Mouse (Mus musculus): ENCODE data around the gene Cpeb1.
A peak's percentile ranks its signal among the peaks of the same experiment; 100 is the strongest.

Cpeb1 gene

DNA sequence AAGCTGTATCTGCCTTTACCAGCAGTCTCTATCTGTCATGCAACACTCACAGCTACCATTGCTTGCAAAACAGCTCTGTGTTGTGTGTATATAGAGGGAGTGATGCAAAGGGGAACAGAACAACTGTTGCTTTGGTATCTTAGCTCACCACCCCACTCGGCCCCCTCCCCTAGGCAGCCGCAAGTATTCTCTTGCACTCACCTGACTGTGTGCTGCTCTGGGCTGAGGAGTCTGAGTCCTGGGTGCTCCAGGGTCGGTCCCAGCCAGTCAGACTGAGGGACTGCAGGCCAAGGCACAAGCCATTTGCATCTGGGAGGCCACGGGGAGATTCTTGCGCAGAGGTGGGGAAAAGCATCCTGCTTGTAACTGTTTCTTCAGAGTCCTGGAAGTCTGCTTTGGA, 83.5 kb downstream of the Cpeb1 start:
- DNase-seq (ENCODE audit: low spot score in 2 of 2) = no peak

DNA sequence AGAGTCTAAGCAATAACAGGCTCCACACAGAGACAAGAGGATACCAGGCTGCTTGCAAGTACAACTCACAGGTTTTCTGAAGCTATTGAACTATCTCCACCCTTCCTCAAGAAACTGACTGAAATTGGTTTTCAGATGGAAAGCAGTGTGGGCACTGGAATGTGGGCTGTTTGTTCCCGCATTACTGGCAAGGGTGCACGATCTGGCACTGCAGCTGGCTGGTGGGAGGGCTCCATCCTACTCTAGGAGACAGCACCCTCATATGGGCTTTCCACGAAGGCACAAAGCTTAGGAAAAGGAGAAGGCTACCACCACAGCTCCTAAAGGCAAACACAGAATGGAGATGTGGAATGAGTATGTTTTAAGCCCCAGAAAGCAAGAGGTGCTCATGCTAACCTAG, 85.5 kb downstream of the Cpeb1 start:
- DNase-seq (ENCODE audit: low spot score in 2 of 2) = no peak

DNA sequence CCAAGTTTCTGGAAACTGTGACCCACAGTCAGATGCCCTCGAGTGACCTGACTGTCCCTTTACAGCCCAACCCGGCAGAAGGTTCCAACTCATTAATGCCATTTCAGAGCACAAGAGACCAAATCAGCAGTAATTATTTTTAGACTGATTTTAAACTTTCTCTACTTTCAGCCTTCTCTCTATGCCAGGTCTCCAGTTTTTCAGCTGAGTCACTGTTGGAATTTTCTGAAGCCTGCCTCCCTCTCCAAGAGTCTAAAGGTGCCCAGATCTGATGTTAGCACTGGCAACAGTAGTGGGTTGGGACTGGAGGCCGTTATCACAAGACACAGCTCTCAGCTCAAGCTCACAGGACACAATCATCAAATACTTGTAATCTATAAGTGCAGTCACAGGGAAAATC, 87.3 kb downstream of the Cpeb1 start:
- no peak for DNase-seq (ENCODE audit: low spot score in 2 of 2)

DNA sequence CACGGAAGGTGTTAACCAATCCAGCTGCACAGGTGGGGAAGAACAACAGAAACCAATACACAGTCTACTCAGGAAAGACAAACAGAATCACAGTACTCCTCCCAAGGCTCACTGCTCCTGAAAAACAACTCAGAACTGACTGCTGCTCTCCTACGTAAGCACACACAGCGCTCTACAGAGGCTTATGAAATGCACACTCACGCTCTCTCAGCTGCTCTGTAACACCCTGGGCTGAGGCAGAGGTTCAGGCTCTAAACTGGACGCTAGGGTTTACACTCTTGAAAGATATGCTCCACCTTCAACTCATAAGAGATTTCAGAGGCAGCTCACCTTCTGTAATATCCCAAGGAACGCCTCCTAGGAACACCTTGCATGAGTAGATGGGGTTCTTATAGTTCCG, 98.3 kb downstream of the Cpeb1 start:
- no peak for DNase-seq (ENCODE audit: low spot score in 2 of 2)

DNA sequence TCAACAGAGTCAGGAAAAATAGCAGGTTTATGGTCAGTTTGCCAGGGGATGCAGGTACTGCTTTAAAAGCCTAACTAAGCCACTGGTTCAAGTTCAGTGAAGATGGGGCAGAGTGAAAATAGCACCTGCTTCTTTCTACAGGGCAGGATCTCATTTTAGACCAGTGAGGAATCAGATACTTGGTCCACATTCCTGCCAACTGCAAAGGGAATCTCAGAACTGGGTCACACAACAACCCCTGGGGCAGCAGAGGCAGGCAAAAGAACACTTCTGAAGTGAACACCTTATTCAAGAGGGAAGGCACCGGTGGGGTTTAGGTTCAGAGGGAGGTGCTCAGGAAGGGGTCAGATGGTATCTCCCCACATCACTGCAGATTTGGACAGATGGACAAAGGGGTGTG, 98.9 kb downstream of the Cpeb1 start:
- DNase-seq (ENCODE audit: low spot score in 2 of 2) = no peak

DNA sequence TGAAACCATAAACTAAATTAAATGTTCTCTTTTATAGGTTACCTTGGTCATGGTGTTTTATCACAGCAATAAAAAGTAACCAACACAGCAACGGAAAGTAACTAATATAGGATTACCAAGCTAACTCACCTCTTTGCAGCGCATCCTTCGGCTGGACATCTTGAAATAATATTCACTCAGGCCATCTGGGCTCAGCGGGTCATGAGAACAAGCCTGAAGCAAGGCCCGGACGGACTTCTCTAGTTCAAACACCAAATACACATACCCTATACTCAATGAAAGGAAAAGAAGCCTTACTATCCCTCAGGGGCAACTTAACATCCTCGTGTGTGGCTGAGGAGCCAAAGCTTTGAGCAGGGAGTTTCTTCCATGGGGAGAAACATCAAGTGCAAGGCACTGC, 99.5 kb downstream of the Cpeb1 start:
- DNase-seq (ENCODE audit: low spot score in 2 of 2) = no peak

DNA sequence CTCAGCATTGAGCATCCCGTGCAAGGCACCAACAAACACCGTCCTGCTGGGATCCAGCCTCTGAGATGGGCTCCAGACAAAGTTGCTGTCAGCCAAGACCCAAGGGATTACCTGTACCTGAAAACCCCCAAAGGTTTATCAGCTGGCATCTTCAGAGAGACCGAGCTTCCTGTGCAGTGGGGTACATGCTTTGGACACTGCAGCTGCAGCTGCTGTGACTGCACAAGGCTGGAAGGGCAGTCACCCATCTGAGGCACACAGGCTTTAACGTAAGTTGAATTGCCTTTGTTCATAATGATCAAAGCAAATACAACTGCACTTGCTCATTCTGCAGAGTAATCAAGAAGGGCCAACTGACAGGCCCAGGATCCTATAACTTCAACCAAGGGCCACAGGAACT, 103.4 kb downstream of the Cpeb1 start:
- no peak for DNase-seq (ENCODE audit: low spot score in 2 of 2)

DNA sequence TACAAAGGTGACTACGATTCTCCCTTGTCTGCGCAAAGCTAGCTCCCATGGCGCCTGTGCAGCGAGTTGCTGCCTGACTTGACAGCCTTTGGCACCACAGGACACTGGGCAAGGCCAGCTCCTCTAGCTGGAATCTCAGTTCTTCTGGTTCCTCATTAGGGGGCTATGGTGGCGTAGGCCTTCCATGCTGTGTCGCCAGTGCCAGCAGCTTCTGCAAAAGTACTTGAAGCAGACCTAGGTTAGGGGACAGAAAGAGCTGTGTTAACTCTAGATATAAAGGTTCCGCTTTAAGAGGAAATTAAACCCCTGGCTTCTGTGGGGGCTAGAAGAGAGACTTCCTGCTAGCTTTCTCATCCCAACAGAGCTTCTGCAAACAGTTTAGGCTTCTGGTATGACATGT, 107.1 kb downstream of the Cpeb1 start:
- DNase-seq (ENCODE audit: low spot score in 2 of 2) = no peak

DNA sequence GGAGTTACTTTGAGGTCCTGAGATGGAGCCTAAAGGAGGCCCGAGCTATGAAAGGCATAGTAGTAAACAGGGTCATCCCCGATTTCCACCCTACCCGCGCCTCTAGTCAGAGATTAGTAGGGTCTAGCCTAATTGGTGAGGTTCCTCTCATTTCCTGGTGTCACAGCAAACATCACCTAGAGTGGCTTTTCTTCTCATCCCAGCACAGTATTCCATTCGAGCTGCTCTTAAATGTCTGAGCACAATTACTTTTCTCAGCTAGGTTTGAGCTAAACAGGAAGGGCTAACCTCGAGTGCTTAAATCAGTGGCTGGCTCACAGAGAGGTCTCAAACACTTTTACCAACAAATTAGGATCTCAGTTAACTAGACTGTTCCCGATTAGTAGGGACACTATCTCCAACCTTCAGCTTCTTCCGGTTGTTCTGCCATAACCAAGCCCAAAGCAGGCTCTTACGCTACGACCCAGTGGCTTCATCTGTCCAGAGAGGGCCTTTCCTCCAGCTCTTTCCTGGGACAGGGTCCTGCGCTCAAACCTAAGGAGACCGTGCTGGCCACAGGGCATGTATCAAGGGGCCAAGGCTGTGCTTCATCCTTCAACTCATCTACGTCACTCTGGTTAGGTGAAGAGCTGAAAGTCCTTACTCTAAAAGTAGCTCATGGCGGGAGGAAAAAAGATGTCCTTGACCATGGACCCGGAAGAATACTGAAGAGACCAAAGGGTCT, 109.7 kb downstream of the Cpeb1 start:
- no peak for DNase-seq (ENCODE audit: low spot score in 2 of 2)

DNA sequence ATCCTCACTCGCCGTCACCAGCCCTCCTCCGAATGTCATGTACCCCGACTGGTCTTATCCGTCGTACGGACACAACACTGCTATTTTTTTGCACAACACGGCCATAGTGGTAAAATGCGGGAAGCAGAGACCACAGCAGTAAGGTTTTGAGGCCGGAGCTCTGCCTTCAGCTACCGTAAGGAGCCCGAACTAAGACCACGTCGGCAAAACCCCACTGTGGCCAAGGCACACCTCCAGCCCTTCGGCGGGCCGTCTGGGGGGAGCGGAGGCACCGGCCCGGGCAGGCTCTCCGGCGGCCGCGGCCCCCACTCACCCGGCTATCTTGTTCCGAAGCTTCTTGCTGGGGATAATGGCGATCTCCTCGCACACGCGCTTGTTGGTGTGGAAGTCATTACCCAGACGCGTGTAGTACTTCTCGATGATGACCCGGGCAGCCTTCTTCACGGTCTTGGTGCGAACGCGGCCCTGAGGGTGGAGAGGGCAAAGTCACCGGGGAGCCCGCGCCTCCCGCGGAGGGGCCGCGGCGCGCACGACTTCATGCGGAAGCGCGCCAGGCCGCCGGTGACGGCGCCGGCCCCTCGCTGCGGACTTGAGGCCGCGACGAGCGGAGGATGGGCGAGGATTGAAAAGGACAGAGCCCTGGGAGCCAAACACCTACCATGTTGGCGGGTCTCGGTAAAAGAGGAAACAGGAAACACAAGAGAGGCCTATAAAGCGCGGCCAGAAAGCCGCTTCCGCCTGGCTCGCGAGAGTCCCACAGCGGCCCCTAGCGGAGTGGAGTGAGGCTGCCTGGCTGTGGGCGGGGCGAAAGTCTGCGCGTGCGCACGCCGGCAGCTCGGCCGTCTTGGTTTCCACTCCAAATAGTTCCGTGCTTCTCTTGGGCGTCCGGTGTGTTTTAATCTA, 110.5 kb downstream of the Cpeb1 start, which contains the start of gene Rps17:
Gene Rps17, minus strand, starts transcription at position 711 of the 903 bp plus-strand sequence.
- DNase-seq (ENCODE audit: low spot score in 2 of 2) = peak; percentile 90 to 96

DNA sequence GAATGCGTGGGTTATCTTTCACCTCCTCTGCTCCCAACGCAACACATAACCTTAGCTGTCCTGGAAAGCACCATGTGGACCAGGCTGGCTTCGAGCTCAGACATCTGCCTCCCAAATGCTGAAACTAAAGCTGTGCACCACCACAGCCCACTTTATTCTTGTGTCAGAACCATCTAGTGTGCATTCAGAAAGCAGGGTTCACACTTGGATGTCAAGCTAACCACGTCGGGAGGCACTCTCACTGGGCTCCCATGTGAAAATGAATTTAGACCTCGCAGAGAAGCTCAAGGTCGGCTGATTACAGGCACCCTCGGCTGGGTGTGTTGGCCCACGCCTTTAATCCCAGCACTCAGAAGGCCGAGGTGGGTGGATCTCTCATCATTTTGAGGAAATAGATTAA, 111.4 kb downstream of the Cpeb1 start:
- no peak for DNase-seq (ENCODE audit: low spot score in 2 of 2)

DNA sequence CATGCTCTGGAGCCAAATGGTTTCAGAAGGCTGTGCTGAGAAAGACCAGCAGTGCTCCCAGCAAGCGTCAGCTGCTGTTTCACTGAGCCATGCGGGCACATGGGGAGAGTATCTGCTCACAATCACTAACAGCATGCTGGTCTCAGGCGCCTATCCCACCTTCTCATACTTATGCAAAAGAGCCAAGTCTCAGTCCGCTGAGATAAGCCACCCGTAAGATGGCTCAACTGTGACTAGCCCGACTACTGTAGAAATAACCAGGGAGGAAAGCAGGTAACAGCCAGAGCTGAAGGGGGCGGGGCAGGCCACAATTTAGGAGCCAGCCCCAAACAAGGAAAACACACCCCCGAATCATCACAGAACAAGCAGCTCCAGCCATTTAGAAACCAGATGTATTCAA, 111.9 kb downstream of the Cpeb1 start:
- DNase-seq (ENCODE audit: low spot score in 2 of 2) = no peak

DNA sequence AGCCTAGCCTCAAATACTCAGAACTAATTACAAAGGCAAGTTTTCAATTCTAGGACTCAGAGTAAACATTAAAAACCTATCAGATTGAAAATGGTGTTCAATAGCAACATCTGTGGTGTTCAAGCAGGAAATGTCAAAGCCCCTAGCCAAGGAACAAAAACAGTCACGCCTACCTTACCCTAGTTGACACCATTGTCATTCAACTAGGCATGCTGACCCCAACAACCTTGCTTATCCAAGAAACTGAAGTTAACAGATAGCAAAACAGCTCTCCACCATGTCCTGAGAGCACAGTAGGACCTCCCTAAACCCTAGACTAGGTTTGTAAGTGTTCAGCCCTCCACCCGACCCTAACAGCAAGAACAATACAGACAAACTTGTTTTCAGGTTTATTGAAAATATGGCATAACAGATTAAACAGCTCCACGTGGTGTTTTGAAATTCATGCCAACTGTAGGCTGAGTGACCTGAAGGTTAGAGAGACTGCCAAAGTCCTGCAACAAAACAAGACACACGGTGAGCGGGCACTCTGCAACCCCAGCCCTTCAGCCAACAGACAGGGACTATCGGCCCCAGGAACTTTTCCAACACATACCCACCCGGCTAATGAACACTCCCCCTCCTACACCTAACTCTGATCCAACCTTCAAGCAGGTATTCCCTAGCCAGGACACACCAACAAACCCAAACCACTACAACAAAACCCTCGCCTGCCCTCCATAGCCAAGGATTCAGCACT, 112.7 kb downstream of the Cpeb1 start:
- no peak for DNase-seq (ENCODE audit: low spot score in 2 of 2)

DNA sequence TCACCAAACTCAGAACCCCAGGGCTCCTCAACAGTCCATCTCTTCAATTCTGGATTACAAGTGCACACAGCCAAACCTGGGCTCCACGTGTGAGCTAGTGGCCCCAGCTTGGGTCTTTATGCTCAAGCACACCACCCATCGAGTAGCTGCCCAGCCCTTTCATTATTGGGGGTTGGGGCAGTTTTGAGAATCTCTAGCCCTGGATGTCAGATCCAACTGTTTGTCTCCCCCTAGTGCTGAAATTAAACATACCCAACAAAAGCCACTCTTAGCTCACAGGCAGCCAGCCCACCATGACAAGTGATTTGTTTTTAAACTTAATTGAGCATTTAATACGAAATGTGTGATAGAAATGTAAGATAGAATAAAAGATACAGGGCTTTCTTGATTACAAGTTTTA, 113.7 kb downstream of the Cpeb1 start:
- no peak for DNase-seq (ENCODE audit: low spot score in 2 of 2)

DNA sequence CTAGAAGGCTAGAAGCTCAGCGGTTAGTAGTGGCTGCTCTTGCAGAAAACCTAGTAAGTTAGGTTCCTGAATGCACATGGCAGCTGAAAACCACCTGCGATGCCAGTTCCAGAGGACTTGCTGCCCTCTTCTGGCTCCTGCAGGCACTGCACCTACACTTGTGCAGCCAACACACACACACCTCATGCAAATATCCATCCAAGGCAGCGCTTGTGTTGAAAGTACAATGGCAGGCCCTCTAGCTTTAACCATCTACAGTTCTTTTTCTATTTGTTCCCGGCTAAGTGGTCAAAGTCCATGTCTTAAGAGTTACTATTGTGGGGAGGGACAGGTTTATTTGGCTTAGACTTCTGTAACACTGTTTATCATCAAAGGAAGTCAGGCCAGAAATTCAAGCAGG, 115.5 kb downstream of the Cpeb1 start:
- peak in 1 of 2 experiments; percentile 56 for DNase-seq (ENCODE audit: low spot score in 2 of 2)

DNA sequence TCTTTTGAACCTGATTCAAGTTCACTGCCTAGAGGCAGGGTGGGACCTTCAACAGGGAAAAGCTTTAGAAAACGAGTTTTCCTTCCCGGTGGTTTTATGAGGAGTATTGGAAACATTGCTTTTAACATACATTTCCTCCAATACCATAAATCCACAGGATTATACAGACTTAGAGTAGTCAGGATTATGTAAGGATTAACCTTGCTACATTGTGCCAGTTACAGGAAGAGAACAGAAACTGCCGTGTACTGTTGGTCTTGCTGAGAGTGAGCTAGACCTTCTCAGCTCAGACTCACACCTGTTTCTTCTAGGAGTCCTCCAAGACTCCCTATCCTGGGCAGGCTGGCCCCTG, 116.8 kb downstream of the Cpeb1 start:
- DNase-seq (ENCODE audit: low spot score in 2 of 2) = no peak

DNA sequence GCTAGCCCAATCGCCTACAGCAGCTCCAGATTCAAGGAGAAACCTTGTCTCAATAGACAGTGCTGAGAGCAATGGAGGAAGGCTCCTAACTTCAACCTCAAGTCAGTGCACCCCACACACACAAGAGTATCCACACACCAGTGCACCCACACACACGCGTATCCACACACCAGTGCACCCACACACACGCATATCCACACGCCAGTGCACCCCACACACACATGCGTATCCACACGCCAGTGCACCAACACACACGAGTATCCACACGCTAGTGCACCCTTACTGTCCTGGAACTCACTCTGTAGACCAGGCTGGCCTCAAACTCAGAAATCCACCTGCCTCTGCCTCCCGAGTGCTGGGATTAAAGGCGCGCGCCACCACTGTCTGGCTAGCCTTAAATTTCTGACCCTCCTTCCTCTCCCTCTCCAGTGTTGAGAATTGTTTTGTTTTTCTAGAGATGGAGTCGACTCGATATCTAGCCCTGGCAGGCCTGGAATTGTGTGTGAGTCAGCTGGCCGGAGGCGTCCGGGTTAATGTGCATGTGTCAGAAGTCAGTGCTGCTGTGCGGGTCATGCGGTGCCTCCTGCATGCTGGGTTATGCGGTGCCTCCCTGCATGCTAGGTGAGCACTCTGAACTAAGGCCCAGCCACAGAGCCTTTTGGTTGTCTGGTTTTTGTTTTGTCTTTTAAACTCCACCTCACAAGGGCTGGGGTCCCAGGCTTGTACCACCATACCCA, 117.3 kb downstream of the Cpeb1 start:
- no peak for DNase-seq (ENCODE audit: low spot score in 2 of 2)

DNA sequence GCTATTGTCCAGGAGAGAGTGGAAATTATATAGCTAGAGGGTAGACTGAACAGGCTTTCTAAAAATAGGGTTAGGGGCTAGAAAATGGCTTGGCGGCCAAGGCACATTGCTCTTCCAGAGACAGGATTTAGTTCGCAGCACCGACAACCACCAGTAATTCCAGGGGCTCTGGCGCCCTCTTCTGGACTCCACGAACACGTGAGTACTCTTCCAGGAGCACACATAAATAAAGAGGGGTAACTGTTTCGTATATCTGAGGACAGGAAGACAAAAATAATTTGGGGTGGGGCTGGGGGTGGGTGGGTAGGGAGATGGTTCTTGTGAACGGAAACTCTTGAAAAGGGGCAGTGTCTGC, 118.9 kb downstream of the Cpeb1 start:
- DNase-seq (ENCODE audit: low spot score in 2 of 2) = no peak

DNA sequence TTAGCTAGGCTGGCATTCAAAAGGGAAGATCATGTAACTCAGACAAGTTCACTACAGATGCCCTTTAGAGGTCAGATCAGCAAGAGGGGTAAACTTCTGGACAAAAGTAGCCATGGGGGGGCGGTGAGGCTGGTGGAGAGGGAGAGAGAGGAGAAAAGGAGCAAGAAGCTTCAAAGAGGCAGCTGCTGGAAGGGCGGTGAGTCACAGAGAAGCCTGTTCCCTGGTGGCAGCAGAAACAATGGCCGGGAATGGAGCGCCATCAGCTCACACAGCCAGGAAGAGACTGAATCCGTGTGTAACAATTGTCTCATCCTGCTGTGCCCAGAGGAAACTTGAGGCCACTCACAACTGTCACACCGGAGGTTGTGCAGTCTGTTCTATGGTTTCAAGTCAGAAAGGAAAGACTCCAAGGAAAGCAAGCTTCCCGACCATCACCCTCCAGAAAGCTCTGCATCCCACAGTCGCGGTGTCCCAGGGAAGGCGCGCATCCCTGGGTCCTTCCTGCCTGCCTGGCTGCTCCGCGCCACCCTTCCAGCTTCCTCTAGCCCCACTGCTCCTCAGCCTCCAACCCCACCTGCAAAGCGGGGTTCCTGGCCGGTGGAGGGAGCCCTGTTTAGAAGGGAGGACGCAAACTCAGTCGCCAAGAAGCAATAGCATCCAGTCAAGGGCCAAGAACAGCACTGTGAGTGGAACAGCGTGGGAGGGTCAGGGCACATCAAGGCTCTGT, 119.4 kb downstream of the Cpeb1 start:
- no peak for DNase-seq (ENCODE audit: low spot score in 2 of 2)

DNA sequence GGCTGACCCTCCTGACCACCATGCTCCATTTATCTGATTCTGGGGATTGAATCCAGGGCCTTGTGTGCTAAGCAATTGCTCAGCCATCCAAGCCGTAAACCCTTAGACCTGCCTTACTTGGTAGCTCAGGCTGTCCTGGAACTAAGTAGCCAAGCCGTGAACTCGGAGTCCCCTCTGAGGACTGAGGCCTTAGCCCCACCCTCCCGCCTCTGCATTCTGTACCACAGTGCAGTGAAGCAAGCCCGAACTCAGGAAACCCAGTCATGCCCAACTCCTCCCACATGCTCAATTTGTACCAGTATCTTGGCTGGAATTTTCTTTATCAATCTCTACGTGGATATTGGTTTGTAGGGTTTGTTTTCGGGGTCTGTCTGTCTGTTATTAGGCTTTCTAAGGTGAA, 123.4 kb downstream of the Cpeb1 start:
- no peak for DNase-seq (ENCODE audit: low spot score in 2 of 2)

DNA sequence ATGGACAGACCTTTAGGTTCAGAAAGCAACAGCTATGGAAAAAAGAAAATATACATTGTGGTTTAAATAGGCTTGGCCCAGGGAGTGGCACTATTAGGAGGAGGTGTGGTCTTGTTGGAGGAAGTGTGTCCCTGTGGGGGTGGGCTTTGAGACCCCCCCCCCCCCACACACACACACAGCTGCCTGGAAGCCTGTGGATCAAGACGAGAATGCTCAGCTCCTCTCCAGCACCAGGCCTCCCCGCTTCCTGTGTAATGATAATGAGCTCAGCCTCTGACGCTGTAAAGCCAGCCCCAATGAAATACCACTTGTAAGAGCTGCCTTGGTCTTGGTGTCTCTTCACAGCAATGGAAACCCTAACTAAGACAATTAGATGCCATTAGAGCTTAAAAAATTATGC, 124.5 kb downstream of the Cpeb1 start:
- no peak for DNase-seq (ENCODE audit: low spot score in 2 of 2)

Measured in frontal cortex, postnatal 10 days (tissue).